Mouse (Mus musculus): ENCODE measurements around the gene Cobl. TPM values are rescaled to one million over a fixed set of nuclear protein-coding genes. Genes with fewer than 3 reads are reported as not detected.

Cobl gene
- polyA plus RNA-seq, 1 experiment from 2014 or later: 14.4 TPM

DNA sequence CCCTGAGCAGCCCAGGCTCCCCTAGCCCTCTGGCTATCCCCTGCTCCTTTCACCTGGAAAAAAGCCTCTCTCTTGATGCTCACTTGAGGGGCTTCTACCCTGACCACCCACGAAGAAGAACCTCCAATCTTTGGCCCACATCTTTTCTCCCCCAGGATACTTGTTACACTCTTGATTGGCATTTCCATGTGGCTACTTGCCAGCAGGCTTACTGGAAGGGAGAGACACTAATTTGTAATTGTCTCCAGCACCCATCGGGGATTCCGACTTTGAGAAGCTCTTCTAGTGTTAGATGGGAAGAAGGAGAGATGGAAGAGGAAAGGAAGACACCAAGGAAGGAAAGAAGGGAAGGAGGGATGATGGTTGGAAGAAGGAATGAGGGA lies 232.0 kb downstream of the Cobl start:
- Histone ChIP-seq H3K27ac (replicated peaks) (no peak overlapping the region), H3K4me2 (no peak overlapping the region), H3K4me3 (no peak overlapping the region), H3K36me3 (0 out of 2 replicates have a peak, but pooled peaks cover 9% of the 10 kb centered on the region), H3K9me3 (no peaks in the 10 kb centered on the region), H3K9ac (no peak overlapping the region), H3K27me3 (0 out of 2 replicates have a peak, but pooled peaks cover 2% of the 10 kb centered on the region), H3K4me1 (replicated peaks) (peaks cover 25% of the 10 kb centered on the region)
- WGBS: 64% methylated on average over 3 of the region's 3 CpGs
- ATAC-seq (ENCODE audit: low FRiP score, low read depth): no peak

DNA sequence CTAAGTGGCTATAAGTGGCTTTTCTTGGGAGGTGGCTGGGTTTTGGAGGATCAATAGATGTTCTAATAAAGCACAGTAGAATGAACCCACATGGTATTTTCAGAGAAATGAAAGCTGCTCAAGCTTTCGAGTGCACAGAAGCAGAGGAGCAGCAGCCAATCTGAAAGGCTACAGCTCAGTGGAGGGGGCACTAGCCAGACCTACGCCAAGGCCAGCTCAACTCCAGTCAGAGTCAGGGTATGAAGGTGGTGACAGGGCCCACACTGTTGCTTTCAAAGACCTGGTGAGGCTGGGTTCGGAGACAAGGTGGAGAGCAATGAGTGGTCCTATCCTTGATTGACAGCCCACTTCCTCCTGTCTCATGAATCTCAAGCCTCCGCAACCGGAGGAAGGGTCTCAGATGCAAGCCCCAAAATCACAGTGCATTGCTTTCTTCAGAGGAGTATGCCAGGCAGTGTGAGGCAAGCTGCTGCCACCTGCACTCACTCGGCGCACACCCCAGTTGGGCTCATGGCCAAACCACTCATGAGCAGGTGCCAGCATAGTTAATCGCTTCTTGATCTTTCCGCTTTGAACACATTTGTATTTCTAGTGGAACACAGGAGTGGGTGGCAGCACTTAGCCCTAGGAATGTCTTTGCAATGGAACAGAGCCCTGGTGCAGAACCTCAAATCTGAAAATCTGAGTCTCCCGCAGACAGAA lies 232.6 kb downstream of the Cobl start:
- Histone ChIP-seq H3K9me3 (no peaks in the 10 kb centered on the region), H3K4me3 (no peak overlapping the region), H3K9ac (no peak overlapping the region), H3K27ac (replicated peaks) (peak overlapping the region; percentile 61), H3K4me2 (no peak overlapping the region), H3K36me3 (0 out of 2 replicates have a peak, but pooled peaks cover 4% of the 10 kb centered on the region), H3K27me3 (0 out of 2 replicates have a peak, but pooled peaks cover 2% of the 10 kb centered on the region), H3K4me1 (replicated peaks) (peaks cover 25% of the 10 kb centered on the region)
- WGBS: 70% methylated on average over 10 of the region's 10 CpGs
- peak; percentile 59 for ATAC-seq (ENCODE audit: low FRiP score, low read depth)

DNA sequence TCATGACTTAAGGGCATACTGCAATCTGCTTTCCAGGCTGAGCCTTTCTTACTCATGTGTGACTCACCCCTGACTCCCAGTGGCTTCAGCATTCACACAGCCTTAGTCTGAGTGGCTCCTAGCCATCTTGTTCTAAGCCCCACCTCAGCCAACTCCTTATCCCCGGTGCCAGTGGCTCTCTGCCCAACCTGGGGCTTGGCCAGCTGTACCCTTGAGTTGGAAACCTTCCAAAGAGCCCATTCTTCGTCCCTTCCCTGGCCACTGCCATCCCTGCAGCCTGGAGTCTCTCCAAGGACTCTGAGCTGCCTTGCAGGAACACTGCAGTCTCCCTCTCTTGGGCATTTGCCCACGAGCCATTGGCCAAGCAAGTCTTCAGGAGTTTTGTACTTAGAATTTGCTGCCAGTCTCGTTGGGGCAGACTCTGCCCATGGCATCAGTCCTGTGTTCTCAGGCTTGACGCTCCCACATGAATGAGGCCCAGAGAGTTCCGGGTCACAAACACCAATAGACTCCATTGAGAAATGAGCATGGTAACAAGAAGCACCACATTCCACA lies 233.2 kb downstream of the Cobl start:
- Histone ChIP-seq H3K27ac (replicated peaks) (peak overlapping the region; percentile 61; the same call in 1 of the 2 replicates), H3K4me2 (no peak overlapping the region), H3K9me3 (no peaks in the 10 kb centered on the region), H3K4me1 (replicated peaks) (peaks cover 25% of the 10 kb centered on the region), H3K27me3 (0 out of 2 replicates have a peak, but pooled peaks cover 2% of the 10 kb centered on the region), H3K9ac (no peak overlapping the region), H3K4me3 (no peak overlapping the region), H3K36me3 (0 out of 2 replicates have a peak, but pooled peaks cover 4% of the 10 kb centered on the region)
- ATAC-seq (ENCODE audit: low FRiP score, low read depth): peak; percentile 93
- 64% methylated on average over 6 of the region's 6 CpGs for WGBS

DNA sequence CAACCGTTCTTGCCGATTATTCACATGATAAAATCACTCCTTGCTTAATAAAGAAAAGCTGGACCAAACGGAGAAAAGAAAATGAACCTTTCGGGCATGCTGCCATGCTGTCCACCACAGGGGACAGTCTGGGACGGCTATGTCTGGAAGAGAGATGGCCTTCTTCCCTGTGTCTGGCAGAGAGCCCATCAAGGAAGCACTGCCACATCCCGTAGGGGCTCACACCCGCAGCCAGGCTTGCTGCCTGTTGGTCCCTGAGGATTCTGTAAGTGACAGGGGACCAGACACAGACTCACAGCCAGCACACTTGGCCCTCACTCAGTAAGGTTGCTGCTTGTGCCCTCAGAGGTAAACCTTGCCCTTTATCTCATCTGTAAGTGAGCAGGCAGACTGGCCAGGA lies 235.3 kb downstream of the Cobl start:
- Histone ChIP-seq H3K27me3 (0 out of 2 replicates have a peak, but pooled peaks cover 8% of the 10 kb centered on the region), H3K9ac (no peak overlapping the region), H3K4me1 (replicated peaks) (peaks cover 25% of the 10 kb centered on the region), H3K9me3 (no peaks in the 10 kb centered on the region), H3K4me2 (no peak overlapping the region), H3K36me3 (no peaks in the 10 kb centered on the region), H3K27ac (replicated peaks) (no peak overlapping the region), H3K4me3 (no peak overlapping the region)
- 47% methylated on average over 7 of the region's 7 CpGs for WGBS
- no peak for ATAC-seq (ENCODE audit: low FRiP score, low read depth)

DNA sequence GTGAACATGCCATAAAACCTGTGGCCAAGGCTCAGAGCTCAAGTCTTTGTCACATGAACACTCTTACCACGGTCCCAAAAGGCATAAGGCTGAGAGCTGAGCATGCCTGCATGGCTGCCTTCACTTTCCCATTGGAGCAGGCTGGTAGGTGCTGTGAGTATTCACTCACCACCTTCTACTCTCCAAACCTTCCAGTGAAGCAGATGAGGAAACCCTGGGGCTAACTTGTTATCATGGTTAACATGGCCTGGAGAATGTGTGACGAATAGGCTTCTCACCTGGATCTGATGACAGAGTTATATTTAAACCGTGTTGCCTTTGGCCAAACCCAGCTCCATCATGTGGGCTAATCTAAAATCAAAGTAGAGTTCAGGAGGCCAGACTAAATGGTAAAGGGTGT lies 237.4 kb downstream of the Cobl start:
- WGBS: 92% methylated on average over 3 of the region's 3 CpGs
- Histone ChIP-seq H3K4me3 (no peak overlapping the region), H3K9me3 (no peaks in the 10 kb centered on the region), H3K27ac (replicated peaks) (no peak overlapping the region), H3K9ac (no peak overlapping the region), H3K4me1 (replicated peaks) (peaks cover 17% of the 10 kb centered on the region), H3K36me3 (no peaks in the 10 kb centered on the region), H3K27me3 (0 out of 2 replicates have a peak, but pooled peaks cover 8% of the 10 kb centered on the region), H3K4me2 (no peak overlapping the region)
- no peak for ATAC-seq (ENCODE audit: low FRiP score, low read depth)

DNA sequence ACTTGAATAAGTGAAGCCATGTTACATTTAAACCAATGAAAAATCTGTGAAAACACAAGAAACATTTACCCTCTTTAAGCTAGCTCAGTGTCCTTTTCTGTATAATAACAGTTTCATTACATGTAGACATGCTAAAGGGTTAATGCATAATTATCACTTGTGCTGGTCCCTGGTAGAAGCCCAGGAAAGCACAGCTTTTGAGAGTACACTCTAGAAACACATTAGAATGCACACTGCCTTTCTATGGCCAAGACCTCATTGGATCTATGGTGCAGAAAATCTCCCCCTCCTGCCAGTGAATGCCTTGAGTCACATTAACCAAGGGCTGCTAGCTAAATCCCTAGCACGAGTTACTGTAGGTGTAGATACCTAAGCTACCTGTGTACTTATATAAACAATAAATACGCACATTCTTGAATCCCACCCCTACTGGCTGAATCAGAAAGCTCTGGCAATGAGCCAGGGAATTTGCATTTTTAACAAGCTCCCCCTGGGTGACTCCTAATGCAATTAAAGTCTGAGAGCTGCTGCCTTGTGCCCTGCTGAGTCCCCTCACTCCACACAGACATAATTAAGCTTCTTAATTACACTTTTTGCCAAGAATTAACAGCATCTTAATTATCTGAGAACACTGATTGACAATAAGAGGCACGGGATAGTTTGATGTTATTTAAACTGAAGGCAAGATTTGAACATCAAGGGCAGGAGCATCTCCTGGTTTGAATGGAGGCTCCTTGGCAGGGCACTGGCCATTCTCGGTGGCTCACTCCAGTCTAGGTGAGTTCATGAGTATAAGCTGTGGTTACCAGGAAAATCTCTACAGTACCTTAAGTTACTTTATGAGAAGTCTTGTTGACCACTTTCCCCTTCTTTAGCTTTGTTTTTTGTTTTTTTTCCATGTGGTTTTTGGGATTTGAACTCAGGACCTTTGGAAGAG lies 244.9 kb downstream of the Cobl start:
- peak; percentile 86 for ATAC-seq (ENCODE audit: low FRiP score, low read depth)
- H3K4me3 ChIP-seq: no peak overlapping the region
- H3K9me3 ChIP-seq: no peaks in the 10 kb centered on the region
- 0 out of 2 replicates have a peak, but pooled peaks cover 4% of the 10 kb centered on the region for H3K27me3 ChIP-seq
- WGBS: 34% methylated on average over 4 of the region's 4 CpGs
- H3K27ac ChIP-seq (replicated peaks): no peak overlapping the region
- H3K9ac ChIP-seq: no peak overlapping the region
- H3K4me1 ChIP-seq (replicated peaks): peaks cover 5% of the 10 kb centered on the region
- H3K4me2 ChIP-seq: no peak overlapping the region
- H3K36me3 ChIP-seq: no peaks in the 10 kb centered on the region

DNA sequence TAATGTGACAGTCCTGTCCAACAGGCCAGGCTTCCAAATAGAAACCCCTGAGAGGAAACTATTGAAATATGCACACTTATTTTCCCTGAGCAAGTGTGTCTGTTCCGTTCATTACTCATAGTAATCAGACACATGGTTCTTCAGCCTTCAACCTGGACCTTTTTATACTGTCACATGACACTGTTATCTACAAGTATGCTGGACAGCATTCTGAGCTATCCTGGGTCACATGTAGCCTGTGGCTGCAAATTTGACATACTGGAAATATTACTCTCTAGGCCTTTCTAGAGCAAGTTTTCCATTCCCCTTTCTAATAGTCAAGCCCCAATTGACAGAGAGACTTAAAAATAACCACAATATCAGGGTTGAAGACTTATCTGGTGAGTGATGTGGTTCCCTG lies 247.9 kb downstream of the Cobl start:
- H3K9ac ChIP-seq: no peak overlapping the region
- no peak for ATAC-seq (ENCODE audit: low FRiP score, low read depth)

DNA sequence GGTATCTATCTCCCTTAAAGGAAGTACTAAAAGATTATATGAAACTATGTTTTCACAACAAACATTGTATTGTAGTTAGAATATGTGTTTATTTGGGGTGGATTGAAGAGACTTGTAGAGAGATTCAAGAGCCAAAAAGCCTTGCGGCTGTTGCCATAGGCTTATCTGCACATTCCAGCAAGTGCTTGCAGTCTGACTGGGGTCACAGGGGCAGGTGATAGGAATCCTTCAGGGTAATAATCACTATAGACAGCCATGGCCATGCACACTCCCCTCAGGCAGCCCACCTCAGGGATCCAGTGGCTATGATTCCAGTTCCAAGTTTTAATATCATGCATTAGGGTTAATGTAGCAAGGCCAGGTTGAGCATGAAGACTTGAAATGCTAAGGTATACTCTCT lies 249.2 kb downstream of the Cobl start:
- H3K4me3 ChIP-seq: no peak overlapping the region
- no peaks in the 10 kb centered on the region for H3K36me3 ChIP-seq
- no peak overlapping the region for H3K4me2 ChIP-seq
- H3K4me1 ChIP-seq (replicated peaks): peaks cover 5% of the 10 kb centered on the region
- 97% methylated on average over 1 of the region's 1 CpGs for WGBS
- H3K9me3 ChIP-seq: no peaks in the 10 kb centered on the region
- H3K27me3 ChIP-seq: no peaks in the 10 kb centered on the region
- H3K9ac ChIP-seq: no peak overlapping the region
- no peak overlapping the region for H3K27ac ChIP-seq (replicated peaks)
- no peak for ATAC-seq (ENCODE audit: low FRiP score, low read depth)

More for the DNA sequence above, 247.9 kb downstream of the Cobl start:
- no peak overlapping the region for H3K4me2 ChIP-seq
- 84% methylated on average over 1 of the region's 1 CpGs for WGBS
- H3K4me3 ChIP-seq: no peak overlapping the region
- H3K27ac ChIP-seq (replicated peaks): no peak overlapping the region
- H3K36me3 ChIP-seq: no peaks in the 10 kb centered on the region
- H3K9me3 ChIP-seq: no peaks in the 10 kb centered on the region
- H3K27me3 ChIP-seq: no peaks in the 10 kb centered on the region
- H3K4me1 ChIP-seq (replicated peaks): peaks cover 5% of the 10 kb centered on the region

DNA sequence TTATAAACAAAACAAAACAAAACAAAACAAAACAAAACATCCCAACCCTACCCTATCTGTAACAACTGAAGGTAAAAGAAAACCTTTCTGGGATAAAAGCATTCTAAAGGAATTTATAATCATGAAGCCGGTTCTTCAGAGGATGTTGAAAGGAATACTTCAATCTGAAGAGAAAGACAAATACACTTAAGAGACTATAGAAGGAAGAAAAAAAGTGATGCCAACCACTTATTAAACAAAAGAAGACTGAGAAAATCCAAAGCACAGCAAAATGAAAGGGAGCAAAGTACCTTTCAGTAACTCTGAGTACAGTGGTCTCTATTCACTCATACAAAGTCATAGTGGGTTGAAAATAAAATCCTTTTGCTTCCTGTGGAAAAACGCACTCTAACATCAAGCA lies 256.2 kb downstream of the Cobl start:
- ATAC-seq (ENCODE audit: low FRiP score, low read depth): no peak
- Histone ChIP-seq H3K36me3 (no peaks in the 10 kb centered on the region), H3K27me3 (no peaks in the 10 kb centered on the region), H3K4me1 (replicated peaks) (no peaks in the 10 kb centered on the region), H3K4me3 (no peak overlapping the region), H3K9me3 (no peaks in the 10 kb centered on the region), H3K27ac (replicated peaks) (no peak overlapping the region), H3K4me2 (no peak overlapping the region), H3K9ac (no peak overlapping the region)
- WGBS: 81% methylated on average over 2 of the region's 2 CpGs

DNA sequence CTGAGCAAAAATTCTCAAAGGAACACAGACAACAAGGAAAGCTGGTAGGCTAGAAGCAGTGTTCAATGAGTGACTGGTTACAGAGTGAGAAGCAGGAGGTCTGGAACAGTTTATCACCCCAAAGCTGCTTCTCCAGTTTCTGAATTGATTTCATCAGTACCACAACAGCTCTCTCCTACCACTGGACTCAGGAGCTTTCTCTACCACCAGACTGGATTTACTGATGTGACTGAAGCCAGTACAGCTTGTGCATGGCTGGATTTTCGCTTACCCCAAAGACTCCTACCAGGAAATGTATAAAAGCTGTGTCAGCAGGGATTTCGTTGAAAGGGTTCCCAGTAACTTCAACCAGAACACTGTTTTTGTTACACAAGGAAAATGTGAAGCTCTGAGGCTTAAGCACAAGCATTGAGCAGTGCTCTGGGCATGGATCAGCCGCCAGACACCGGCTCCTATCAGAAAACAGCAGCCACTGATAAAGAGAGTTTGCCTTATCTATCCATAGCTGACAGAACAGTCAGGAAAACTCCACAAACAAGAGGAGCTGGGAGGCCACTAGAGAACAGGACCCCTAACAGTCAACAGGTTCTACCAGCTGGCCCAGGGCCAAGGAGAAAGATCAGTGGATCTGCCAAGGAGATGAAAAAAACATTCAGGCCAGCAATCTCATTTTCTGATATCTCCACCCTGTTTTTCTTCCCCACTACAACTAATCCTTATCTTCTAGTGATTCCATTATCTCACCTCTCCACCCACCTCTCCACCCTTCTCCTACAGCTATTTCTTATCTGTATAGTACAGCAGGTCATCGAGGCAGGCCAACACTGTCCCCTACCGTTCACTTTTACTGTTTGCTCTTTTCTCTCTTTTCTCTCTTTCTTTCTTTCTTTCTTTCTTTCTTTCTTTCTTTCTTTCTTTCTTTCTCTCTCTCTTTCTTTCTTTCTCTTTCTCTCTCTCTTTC lies 259.3 kb downstream of the Cobl start:
- WGBS: 80% methylated on average over 6 of the region's 6 CpGs
- H3K9me3 ChIP-seq: no peaks in the 10 kb centered on the region

DNA sequence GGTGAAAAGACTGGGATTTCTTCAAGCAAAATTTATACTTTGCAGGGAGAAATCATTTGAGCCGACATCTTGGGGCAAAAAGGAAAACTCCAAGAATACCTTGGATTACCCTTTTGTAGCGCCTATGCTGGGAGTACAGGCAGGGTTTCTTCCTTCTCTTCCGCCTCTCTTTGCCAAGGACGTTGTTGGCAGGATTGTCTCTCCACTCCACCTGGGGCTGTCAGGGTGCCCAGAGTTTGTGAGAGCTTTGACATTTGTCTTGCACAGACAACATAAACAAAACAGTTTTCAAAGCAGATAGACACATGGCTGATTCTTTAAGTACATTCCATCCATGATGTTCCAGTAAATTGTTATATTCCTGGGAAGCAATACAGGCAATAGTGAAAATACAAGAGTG lies 265.3 kb downstream of the Cobl start:
- H3K36me3 ChIP-seq: no peaks in the 10 kb centered on the region
- ATAC-seq (ENCODE audit: low FRiP score, low read depth): no peak
- no peaks in the 10 kb centered on the region for H3K4me1 ChIP-seq (replicated peaks)
- H3K4me3 ChIP-seq: no peak overlapping the region
- WGBS: 89% methylated on average over 4 of the region's 4 CpGs
- H3K4me2 ChIP-seq: no peak overlapping the region
- no peak overlapping the region for H3K9ac ChIP-seq
- no peaks in the 10 kb centered on the region for H3K9me3 ChIP-seq
- no peaks in the 10 kb centered on the region for H3K27me3 ChIP-seq
- no peak overlapping the region for H3K27ac ChIP-seq (replicated peaks)

More for the DNA sequence above, 259.3 kb downstream of the Cobl start:
- no peaks in the 10 kb centered on the region for H3K27me3 ChIP-seq
- no peak overlapping the region for H3K9ac ChIP-seq
- no peak overlapping the region for H3K4me3 ChIP-seq
- H3K27ac ChIP-seq (replicated peaks): no peak overlapping the region
- no peaks in the 10 kb centered on the region for H3K36me3 ChIP-seq
- no peaks in the 10 kb centered on the region for H3K4me1 ChIP-seq (replicated peaks)
- H3K4me2 ChIP-seq: no peak overlapping the region
- ATAC-seq (ENCODE audit: low FRiP score, low read depth): no peak
